Mouse (Mus musculus) E14TG2a.4 (cell line): ENCODE measurements around the gene Gm17949.

ENCODE experiments used
- CTCF ChIP-seq: conservative IDR thresholded peaks from 2 replicates; pipeline ENCODE4 v1.5.1; 2014; ENCODE audit warnings: low read length
- NANOG ChIP-seq: IDR thresholded peaks from 2 replicates; pipeline ENCODE4 v1.6.1; 2014; ENCODE audit warnings: borderline replicate concordance, low read length, mixed read lengths

DNA sequence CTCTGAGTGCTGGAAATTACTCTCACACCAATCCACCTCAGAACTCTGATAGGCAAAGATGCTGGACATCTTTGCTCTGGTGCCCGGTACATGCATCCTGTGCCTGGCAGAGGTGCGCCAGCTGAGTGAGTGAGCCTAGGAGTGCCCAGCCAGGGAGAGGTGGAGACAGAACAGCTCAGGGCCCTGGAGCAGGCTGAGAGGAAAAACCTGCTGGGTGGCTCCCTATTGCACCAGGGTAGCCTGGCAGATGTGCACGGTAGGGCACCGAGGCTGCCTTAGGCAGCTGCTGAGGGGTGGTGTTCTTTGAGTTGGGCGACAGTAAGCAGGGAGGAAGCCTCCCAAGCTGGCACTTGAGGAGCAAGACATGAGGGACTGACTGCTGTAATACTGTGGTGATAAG lies 29.3 kb upstream of the Gm17949 start, which contains the start of gene Acer1:
- TF ChIP-seq CTCF (no peak), NANOG (no peak)
